Mouse (Mus musculus) lung, adult 2 months (tissue): ENCODE measurements around the gene Efemp1. TPM values are rescaled to one million over a fixed set of nuclear protein-coding genes. Genes with fewer than 3 reads are reported as not detected.
A peak's percentile ranks its signal among the peaks of the same experiment; 100 is the strongest.

Experiments
- DNase-seq: peaks from one replicate; pipeline ENCODE4 v3.0.0; 2022
- H3K4me1 ChIP-seq: fragments of 200-500 bp; 2 replicates; pipeline ENCODE4 v1.6.1; 2011; ENCODE audit warnings: low read length; ENCODE audit not compliant: control insufficient read depth, insufficient read depth
- H3K4me3 ChIP-seq: fragments of 200-500 bp; replicated peaks from 2 replicates; pipeline ENCODE3; 2011; ENCODE audit warnings: low read depth, mild to moderate bottlenecking, control low read depth, low read length; ENCODE audit errors: extremely low read depth
- CTCF ChIP-seq: fragments of 200-500 bp; IDR thresholded peaks from 2 replicates; pipeline ENCODE4 v1.5.1; 2011; ENCODE audit warnings: mild to moderate bottlenecking, low read length, control low read depth; ENCODE audit not compliant: insufficient read depth
- POLR2A ChIP-seq: fragments of 200-500 bp; IDR thresholded peaks from 2 replicates; pipeline ENCODE4 v1.6.1; 2011; ENCODE audit warnings: low read depth, mild to moderate bottlenecking, control low read depth, low read length, borderline replicate concordance; ENCODE audit errors: extremely low read depth
- WGBS: fragments of 180-500 bp; shearing (Covaris S2); methylation state at CpG from one replicate; pipeline ENCODE4 v1.1.7; 2018; 5-methylcytosine and 5-hydroxymethylcytosine counted together
- polyA plus RNA-seq: library from polyadenylated mRNA; depleted of rRNA; stranded (reverse); fragments of >200 nt; gene quantifications from 2 replicates; pipeline ENCODE4 v1.2.3, GENCODE M21; 2012; rRNA removed

Efemp1 gene
- polyA plus RNA-seq = 112 and 121 TPM in 2 replicates

DNA sequence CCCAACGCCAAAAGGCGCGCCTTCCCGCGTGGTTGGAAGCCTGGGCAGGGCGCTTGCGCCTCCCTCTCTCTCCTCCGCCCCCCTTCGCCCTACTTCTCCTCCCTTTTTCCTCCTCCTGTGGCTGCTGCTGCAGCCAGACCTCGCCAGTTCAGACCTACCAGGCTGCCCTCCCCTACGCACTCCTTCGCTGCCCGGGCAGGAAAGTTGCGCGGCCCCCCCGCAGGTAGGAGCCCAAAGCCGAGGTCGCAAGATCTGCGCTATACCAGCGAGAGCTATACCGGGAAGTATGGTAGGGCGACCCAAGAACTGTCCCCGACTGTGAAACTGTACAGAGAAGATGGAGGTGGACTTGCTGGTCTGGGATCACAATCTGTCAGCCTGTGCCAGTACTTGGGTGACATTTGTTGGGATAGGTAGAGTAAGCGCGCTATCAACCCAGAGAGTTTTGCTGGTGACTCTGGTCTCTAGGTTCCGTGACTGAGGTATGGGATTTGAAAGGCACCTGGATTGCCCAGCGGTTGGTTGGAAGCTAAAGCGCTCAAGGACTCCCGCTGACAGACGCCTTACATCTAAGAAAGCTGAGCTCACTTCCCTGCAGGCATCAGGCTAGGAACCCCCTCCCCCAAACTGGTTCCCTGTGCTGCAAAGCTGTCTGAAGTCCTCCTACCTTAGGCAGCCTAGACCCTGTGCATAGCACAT lies at the start of gene Efemp1:
Efemp1 (plus strand) TSS at position 103 of the 699 bp plus-strand sequence.
- TF ChIP-seq CTCF = no peak
- peak; percentile 47; the same call in 1 of the 2 replicates for TF ChIP-seq POLR2A
- WGBS = 1% methylated on average over 30 of the region's 30 CpGs
- peak; percentile 69 for DNase-seq
- Histone ChIP-seq H3K4me1 (peaks cover 2% of the 10 kb centered on the region), H3K4me3 (peak within 1 kb of the TSS; percentile 70)

GRCm38 (mm10) chr11:28808685-28809084 lies 44.3 kb upstream of the Efemp1 start:
- no peak for TF ChIP-seq POLR2A
- no peak for TF ChIP-seq CTCF
- WGBS = 58% methylated on average over 3 of the region's 3 CpGs
- Histone ChIP-seq H3K4me1 (no peaks in the 10 kb centered on the region), H3K4me3 (no peak overlapping the region)
- DNase-seq = no peak

DNA sequence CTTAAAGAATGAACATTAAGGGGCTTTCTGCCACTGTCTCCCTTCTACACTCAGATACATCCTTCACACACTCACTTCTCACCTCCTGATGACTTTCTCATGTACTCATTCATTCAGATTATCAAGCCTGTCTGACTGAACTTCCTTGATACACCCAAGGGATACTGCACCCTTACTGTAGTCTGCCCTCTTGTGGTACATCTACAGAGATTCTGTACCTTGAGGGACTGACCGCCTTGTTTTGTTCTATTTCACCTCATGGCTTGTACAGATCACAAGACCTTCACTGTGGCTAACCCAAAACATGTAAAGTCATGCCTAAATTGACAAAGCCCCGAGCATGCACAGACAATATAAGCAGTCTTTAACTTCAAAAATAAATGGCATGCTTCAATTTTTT lies 41.1 kb upstream of the Efemp1 start:
- Histone ChIP-seq H3K4me1 (peaks cover 2% of the 10 kb centered on the region; the same call in 1 of the 2 replicates), H3K4me3 (no peak overlapping the region)
- 57% methylated on average over 2 of the region's 2 CpGs for WGBS
- TF ChIP-seq CTCF (no peak), POLR2A (no peak)
- DNase-seq = no peak

- DNase-seq = no peak
- TF ChIP-seq POLR2A (no peak), CTCF (no peak)
- WGBS = 48% methylated on average over 2 of the region's 2 CpGs
These were observed 40.4 kb upstream of the Efemp1 start for GRCm38 (mm10) chr11:28812564-28812963.

GRCm38 (mm10) chr11:28817405-28817804 lies 35.6 kb upstream of the Efemp1 start:
- H3K4me3 ChIP-seq = no peak overlapping the region
- TF ChIP-seq POLR2A = no peak
- TF ChIP-seq CTCF = no peak
- peak; percentile 23 for DNase-seq
- 65% methylated on average over 4 of the region's 4 CpGs for WGBS
- H3K4me1 ChIP-seq = peaks cover 2% of the 10 kb centered on the region; the same call in 1 of the 2 replicates

More at GRCm38 (mm10) chr11:28812564-28812963, 40.4 kb upstream of the Efemp1 start:
- peaks cover 2% of the 10 kb centered on the region; the same call in 1 of the 2 replicates for H3K4me1 ChIP-seq
- H3K4me3 ChIP-seq = no peak overlapping the region

GRCm38 (mm10) chr11:28826950-28827349 lies 26.1 kb upstream of the Efemp1 start:
- H3K4me1 ChIP-seq = no peaks in the 10 kb centered on the region
- no peak for DNase-seq
- WGBS = 70% methylated on average over 2 of the region's 2 CpGs
- H3K4me3 ChIP-seq = no peak overlapping the region
- TF ChIP-seq POLR2A (no peak), CTCF (no peak)

DNA sequence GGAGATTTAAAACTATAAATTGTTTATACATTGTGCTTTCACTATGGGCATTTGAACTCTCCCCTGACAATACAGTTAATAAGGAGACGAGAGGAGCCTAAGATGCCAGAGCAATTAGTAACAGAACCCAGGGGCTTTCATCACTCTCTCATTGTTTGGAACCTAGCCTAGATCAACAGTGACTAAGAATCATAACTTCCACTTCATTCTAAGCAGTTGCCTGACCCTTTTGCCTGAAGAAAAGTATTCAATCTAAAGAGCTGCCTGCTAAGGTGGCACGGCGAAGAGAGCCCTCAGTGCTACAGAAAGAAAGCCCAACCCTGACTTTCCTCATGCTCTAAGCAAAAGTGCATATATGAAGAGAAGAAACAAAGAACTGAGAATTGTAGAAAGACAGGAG lies 19.2 kb upstream of the Efemp1 start:
- TF ChIP-seq CTCF = no peak
- no peak for TF ChIP-seq POLR2A
- no peak for DNase-seq
- 32% methylated on average over 3 of the region's 3 CpGs for WGBS

DNA sequence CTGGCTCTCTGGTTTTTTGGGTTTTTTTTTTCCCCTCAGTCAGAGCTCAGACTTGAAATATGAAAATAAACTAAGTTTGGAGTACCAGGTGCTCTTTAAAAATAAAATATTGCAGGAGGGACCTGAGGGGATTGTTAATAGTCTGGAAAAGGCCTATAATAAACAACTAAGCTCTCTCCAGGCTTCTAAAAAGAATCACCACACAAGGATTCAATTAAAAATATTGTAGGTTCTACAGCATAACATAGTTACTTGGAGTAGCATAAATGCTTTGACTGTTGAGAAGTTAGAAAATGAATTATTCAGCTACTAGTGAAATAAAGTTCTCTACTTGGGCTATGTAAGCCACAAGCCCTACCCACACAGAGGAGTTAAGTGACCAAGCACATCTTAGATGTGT lies 17.9 kb upstream of the Efemp1 start:
- DNase-seq = no peak
- Histone ChIP-seq H3K4me3 (no peak overlapping the region), H3K4me1 (no peaks in the 10 kb centered on the region)
- no peak for TF ChIP-seq POLR2A
- TF ChIP-seq CTCF = no peak

More for the DNA sequence above, 19.2 kb upstream of the Efemp1 start:
- Histone ChIP-seq H3K4me3 (no peak overlapping the region), H3K4me1 (no peaks in the 10 kb centered on the region)

DNA sequence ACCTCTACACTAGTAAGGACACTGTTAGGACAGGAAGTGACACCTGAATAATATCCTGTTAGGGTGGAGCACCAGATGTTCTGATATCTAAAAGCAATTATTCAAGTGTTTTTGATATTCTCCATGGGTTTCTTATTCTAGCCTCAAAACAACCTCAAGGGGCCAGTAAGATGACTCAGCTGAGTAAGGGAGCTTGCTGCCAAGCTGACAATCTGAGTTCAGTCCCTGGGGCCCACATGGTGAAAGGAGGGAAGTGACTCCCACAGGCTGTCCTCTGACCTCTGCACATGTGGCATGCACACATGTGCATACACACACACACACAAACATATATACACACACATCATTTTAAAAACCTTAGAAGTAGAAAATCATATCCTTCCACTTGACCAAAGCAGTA lies 3.2 kb upstream of the Efemp1 start:
- H3K4me1 ChIP-seq = peaks cover 2% of the 10 kb centered on the region
- no peak for DNase-seq
- TF ChIP-seq POLR2A (no peak), CTCF (no peak)
- H3K4me3 ChIP-seq = no peak overlapping the region

DNA sequence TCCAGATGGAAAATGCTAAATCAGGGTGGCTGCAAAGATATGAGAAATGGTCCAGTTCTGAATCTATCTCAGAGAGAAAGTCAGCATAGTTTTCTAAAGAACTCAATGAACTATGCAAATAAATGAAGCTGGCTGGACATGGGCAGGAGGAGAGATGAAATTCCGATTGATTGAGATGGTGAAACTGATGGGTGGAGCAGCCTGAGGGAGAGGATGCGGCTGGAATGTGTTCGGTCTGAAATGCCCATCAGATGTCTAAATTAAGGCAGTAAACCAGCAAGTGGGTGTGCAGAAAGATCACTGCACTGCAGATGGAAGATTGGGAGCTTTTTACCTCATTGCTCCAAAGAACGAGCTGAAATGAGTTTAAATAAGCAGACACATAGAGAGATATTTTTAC lies 1.4 kb upstream of the Efemp1 start:
- TF ChIP-seq POLR2A (no peak), CTCF (no peak)
- 62% methylated on average over 4 of the region's 4 CpGs for WGBS
- DNase-seq = no peak

GRCm38 (mm10) chr11:28852361-28852919 lies 564 bp upstream of the Efemp1 start:
- 18% methylated on average over 6 of the region's 6 CpGs for WGBS
- peaks cover 2% of the 10 kb centered on the region for H3K4me1 ChIP-seq
- TF ChIP-seq POLR2A (no peak), CTCF (no peak)
- DNase-seq = no peak
- H3K4me3 ChIP-seq = no peak overlapping the region

More for the DNA sequence above, 1.4 kb upstream of the Efemp1 start:
- Histone ChIP-seq H3K4me1 (peaks cover 2% of the 10 kb centered on the region), H3K4me3 (no peak overlapping the region)
